Mouse (Mus musculus) limb, embryonic 14.5 days (tissue): ENCODE measurements around the gene Dbil5. TPM values are rescaled to one million over a fixed set of nuclear protein-coding genes. Genes with fewer than 3 reads are reported as not detected.

Experiments used
- ATAC-seq: fragments of 200-750 bp; cut with Nextera tagmentation; 2 replicates; pipeline ENCODE4 v1.8.0; 2017; ENCODE audit warnings: low read depth, moderate number of reproducible peaks, moderate TSS enrichment; ENCODE audit not compliant: low FRiP score
- DNase-seq: peaks from one replicate; pipeline ENCODE4 v3.0.0-alpha.2; 2015; ENCODE audit warnings: low spot score
- H3K27ac ChIP-seq: fragments of 300-500 bp; sonication (generic); replicated peaks from 2 replicates; pipeline ENCODE4 v1.5.1; 2014; ENCODE audit warnings: low read depth, mild to moderate bottlenecking, low read length, moderate library complexity, mixed read lengths
- H3K27me3 ChIP-seq: fragments of 300-500 bp; sonication (generic); 2 replicates; pipeline ENCODE4 v1.6.1; 2014; ENCODE audit warnings: low read length, mixed read lengths; ENCODE audit not compliant: control insufficient read depth, insufficient read depth
- H3K36me3 ChIP-seq: fragments of 300-500 bp; sonication (generic); 2 replicates; pipeline ENCODE4 v1.6.1; 2014; ENCODE audit warnings: mild to moderate bottlenecking, low read length, moderate library complexity, mixed read lengths; ENCODE audit not compliant: control insufficient read depth, insufficient read depth
- H3K4me1 ChIP-seq: fragments of 300-500 bp; sonication (generic); 2 replicates; pipeline ENCODE4 v1.6.1; 2014; ENCODE audit warnings: antibody characterized with exemption, low read length, mixed read lengths; ENCODE audit not compliant: control insufficient read depth, insufficient read depth
- H3K4me2 ChIP-seq: fragments of 300-500 bp; sonication (generic); replicated peaks from 2 replicates; pipeline ENCODE4 v1.6.1; 2014; ENCODE audit warnings: low read depth, mild to moderate bottlenecking, low read length, moderate library complexity; ENCODE audit not compliant: severe bottlenecking
- H3K4me3 ChIP-seq: fragments of 300-500 bp; sonication (generic); replicated peaks from 2 replicates; pipeline ENCODE4 v1.5.1; 2014; ENCODE audit warnings: low read length
- H3K9ac ChIP-seq: fragments of 300-500 bp; sonication (generic); 2 replicates; pipeline ENCODE4 v1.6.1; 2014; ENCODE audit warnings: mild to moderate bottlenecking, low read depth, low read length, moderate library complexity; ENCODE audit not compliant: severe bottlenecking
- H3K9me3 ChIP-seq: fragments of 300-500 bp; sonication (generic); 2 replicates; pipeline ENCODE4 v1.6.1; 2016; ENCODE audit warnings: low read length; ENCODE audit not compliant: control insufficient read depth
- POLR2A ChIP-seq: fragments of 200-500 bp; IDR thresholded peaks from 2 replicates; pipeline ENCODE4 v1.8.0; 2012; ENCODE audit warnings: inconsistent platforms, mild to moderate bottlenecking, moderate library complexity, borderline replicate concordance; ENCODE audit not compliant: insufficient read depth, insufficient read length; ENCODE audit errors: extremely low read depth
- WGBS: fragments of 180-500 bp; shearing (Covaris S2); extraction: QIAGEN DNeasy Blood & Tissue Kit; methylation state at CpG from one replicate; pipeline ENCODE4 v1.1.7; 2014; 5-methylcytosine and 5-hydroxymethylcytosine counted together
- polyA plus RNA-seq, 2 experiments: library from polyadenylated mRNA; depleted of rRNA in 1 of 2; stranded (reverse) in 1 of 2; unstranded in 1 of 2; fragments of >200 nt; fragmentation: Nextera tagmentation in 1 of 2; extraction: Ambion mirVana in 1 of 2; gene quantifications; 2 replicates each; pipeline versions ENCODE4 v1.2.1 to v1.2.3; 2012 to 2014

The Dbil5 gene
- polyA plus RNA-seq, 2 experiments, result 0.41 to 1.4 TPM

DNA sequence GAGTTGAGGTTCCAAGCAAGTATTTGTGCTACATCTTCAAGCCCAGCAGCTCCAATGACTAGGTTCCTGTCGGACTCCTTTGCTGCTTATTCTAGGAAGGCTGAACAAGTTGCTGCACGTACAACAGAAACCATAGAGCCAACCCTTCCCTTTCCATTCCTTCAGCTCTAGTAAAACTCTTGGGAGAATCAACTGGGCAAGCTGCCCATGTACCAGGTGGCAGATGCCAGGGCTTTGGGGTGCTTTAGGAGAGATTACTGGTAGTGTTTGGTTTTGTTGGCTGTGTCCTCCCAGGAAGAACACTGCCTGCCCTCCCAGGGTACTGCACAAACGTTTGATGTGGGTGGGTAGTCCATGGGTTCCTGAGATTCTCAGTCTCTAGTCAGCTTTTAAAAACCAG is 34.6 kb downstream of the Dbil5 start:
- ATAC-seq (no peak), DNase-seq (no peak)
- Histone ChIP-seq H3K9me3 (no peaks in the 10 kb centered on the region), H3K4me1 (peaks cover 14% of the 10 kb centered on the region), H3K36me3 (peaks cover 33% of the 10 kb centered on the region), H3K27me3 (no peaks in the 10 kb centered on the region), H3K4me2 (no peak overlapping the region), H3K9ac (no peak overlapping the region), H3K27ac (no peak overlapping the region), H3K4me3 (no peak overlapping the region)
- WGBS, result 48% methylated on average over 3 of the region's 3 CpGs
- no peak for TF ChIP-seq POLR2A

GRCm38 (mm10) chr11:76253145-76253917 is 35.9 kb downstream of the Dbil5 start:
- peak; percentile 77; the same call in 1 of the 2 replicates for ATAC-seq
- 49% methylated on average over 5 of the region's 5 CpGs for WGBS
- H3K9me3 ChIP-seq, result no peaks in the 10 kb centered on the region
- no peak overlapping the region for H3K9ac ChIP-seq
- DNase-seq, result peak; percentile 81
- no peak overlapping the region for H3K27ac ChIP-seq
- H3K4me1 ChIP-seq, result peaks cover 14% of the 10 kb centered on the region
- H3K36me3 ChIP-seq, result peaks cover 37% of the 10 kb centered on the region
- no peak overlapping the region for H3K4me2 ChIP-seq
- no peak for TF ChIP-seq POLR2A
- H3K27me3 ChIP-seq, result no peaks in the 10 kb centered on the region
- no peak overlapping the region for H3K4me3 ChIP-seq

- ATAC-seq (0 out of 2 replicates have a peak, but pooled peaks have one; percentile 8), DNase-seq (no peak)
- H3K4me3 ChIP-seq, result no peak overlapping the region
- no peaks in the 10 kb centered on the region for H3K9me3 ChIP-seq
- H3K4me2 ChIP-seq, result no peak overlapping the region
- WGBS, result 89% methylated on average over 4 of the region's 4 CpGs
- no peaks in the 10 kb centered on the region for H3K27me3 ChIP-seq
- no peak overlapping the region for H3K9ac ChIP-seq
- peaks cover 14% of the 10 kb centered on the region for H3K4me1 ChIP-seq
- no peak for TF ChIP-seq POLR2A
- H3K27ac ChIP-seq, result no peak overlapping the region
- peaks cover 42% of the 10 kb centered on the region for H3K36me3 ChIP-seq
Measured at GRCm38 (mm10) chr11:76253918-76254264, 36.5 kb downstream of the Dbil5 start.

DNA sequence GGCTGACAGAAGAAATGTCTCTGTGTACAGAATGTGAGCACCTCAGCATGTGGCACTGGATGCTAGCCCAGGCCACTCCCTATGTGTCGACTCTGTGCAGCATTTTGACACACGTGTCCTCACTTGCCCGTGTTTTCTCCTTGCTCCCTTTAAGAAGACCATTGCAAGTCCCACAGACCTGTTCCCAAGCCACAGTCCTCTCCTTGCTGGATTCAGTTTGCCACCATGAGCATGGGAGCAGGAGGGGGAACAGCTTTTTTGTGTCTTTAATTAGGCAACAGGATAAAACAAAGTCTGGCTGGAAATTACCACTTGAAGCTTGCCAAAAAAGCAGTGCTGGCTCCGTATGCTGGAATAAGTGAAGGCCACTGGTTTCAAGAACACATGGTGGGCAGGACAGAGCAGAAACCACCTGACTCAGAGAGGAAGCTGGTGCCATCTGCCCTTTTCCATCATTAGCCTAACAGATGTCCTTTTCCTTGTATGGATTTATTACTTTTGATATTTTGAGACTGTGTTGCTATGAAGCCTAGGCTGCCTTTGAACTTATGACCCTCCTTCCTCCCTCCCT is 38.1 kb downstream of the Dbil5 start:
- H3K27me3 ChIP-seq, result no peaks in the 10 kb centered on the region
- no peak for TF ChIP-seq POLR2A
- no peak overlapping the region for H3K9ac ChIP-seq
- H3K4me2 ChIP-seq, result no peak overlapping the region
- peaks cover 14% of the 10 kb centered on the region for H3K4me1 ChIP-seq
- DNase-seq (peak; percentile 44), ATAC-seq (peak; percentile 35)
- 34% methylated on average over 4 of the region's 4 CpGs for WGBS
- H3K27ac ChIP-seq, result no peak overlapping the region
- H3K36me3 ChIP-seq, result peaks cover 36% of the 10 kb centered on the region
- no peak overlapping the region for H3K4me3 ChIP-seq
- H3K9me3 ChIP-seq, result no peaks in the 10 kb centered on the region

DNA sequence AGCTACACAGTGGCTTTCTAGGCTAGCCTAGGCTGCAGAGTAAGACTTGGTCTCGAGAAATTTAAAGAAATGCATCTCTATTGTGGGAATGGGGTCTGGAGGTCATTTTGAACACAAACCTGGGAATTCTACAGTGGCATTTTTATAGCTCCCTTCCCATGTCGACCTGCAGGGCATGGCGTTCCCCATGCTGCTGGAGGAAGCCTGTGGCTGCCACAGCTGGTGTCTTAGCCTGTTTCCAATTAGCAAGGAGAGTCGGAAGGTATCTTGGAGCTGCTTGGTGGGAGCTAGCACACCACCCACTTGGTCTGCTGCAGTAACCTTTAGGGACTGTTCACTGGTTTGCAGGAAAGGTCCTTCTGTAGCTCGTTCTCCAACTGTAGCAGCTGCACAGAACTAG is 38.7 kb downstream of the Dbil5 start:
- H3K27ac ChIP-seq, result peak overlapping the region; percentile 45; the same call in 1 of the 2 replicates

More for the DNA sequence above, 38.7 kb downstream of the Dbil5 start:
- H3K4me1 ChIP-seq, result peaks cover 14% of the 10 kb centered on the region
- DNase-seq (no peak), ATAC-seq (no peak; the same call in 1 of the 2 replicates)
- WGBS, result 2% methylated on average over 5 of the region's 5 CpGs
- H3K36me3 ChIP-seq, result peaks cover 36% of the 10 kb centered on the region
- H3K4me3 ChIP-seq, result no peak overlapping the region
- H3K27me3 ChIP-seq, result no peaks in the 10 kb centered on the region
- no peak for TF ChIP-seq POLR2A
- H3K9ac ChIP-seq, result no peak overlapping the region
- H3K9me3 ChIP-seq, result no peaks in the 10 kb centered on the region
- 0 out of 2 replicates have a peak overlapping the region, but pooled peaks have one; percentile 6 for H3K4me2 ChIP-seq
